Mouse (Mus musculus): Measurements from ENCODE around the gene Cfap61.

Cfap61 gene

GRCm38 (mm10) chr2:145944286-145944685 is 9.7 kb downstream of the Cfap61 start:
- TF ChIP-seq CTCF (conservative IDR thresholded peaks at IDR 0.05; ENCODE audit: low read length) = no peak
- no peak for TF ChIP-seq POU5F1 (IDR thresholded peaks at IDR 0.05; ENCODE audit: borderline replicate concordance, low read length)
- TF ChIP-seq NANOG (IDR thresholded peaks at IDR 0.05; ENCODE audit: borderline replicate concordance, low read length) = no peak
- H3K27me3 ChIP-seq (ENCODE audit: insufficient read depth, low read length) = no peaks in the 10 kb centered on the region
- no peaks in the 10 kb centered on the region for H3K4me1 ChIP-seq (replicated peaks; ENCODE audit: low read depth, low read length)

GRCm38 (mm10) chr2:145948402-145948954 is 13.9 kb downstream of the Cfap61 start:
- no peak for TF ChIP-seq CTCF (conservative IDR thresholded peaks at IDR 0.05; ENCODE audit: low read length)
- no peak for TF ChIP-seq POU5F1 (IDR thresholded peaks at IDR 0.05; ENCODE audit: borderline replicate concordance, low read length)
- TF ChIP-seq NANOG (IDR thresholded peaks at IDR 0.05; ENCODE audit: borderline replicate concordance, low read length) = no peak

More at GRCm38 (mm10) chr2:145944286-145944685, 9.7 kb downstream of the Cfap61 start:
- Histone ChIP-seq H3K9me3 (ENCODE audit: low read length) (no peaks in the 10 kb centered on the region), H3K36me3 (ENCODE audit: insufficient read depth, low read length) (no peaks in the 10 kb centered on the region), H3K4me3 (replicated peaks; ENCODE audit: low read length) (no peak overlapping the region)

GRCm38 (mm10) chr2:145949475-145950068 is 15.0 kb downstream of the Cfap61 start:
- Histone ChIP-seq H3K9me3 (ENCODE audit: low read length) (peaks cover under 1% of the 10 kb centered on the region; the same call in 1 of the 2 replicates), H3K27me3 (ENCODE audit: insufficient read depth, low read length) (0 out of 2 replicates have a peak, but pooled peaks cover 2% of the 10 kb centered on the region), H3K36me3 (ENCODE audit: insufficient read depth, low read length) (no peaks in the 10 kb centered on the region), H3K4me3 (replicated peaks; ENCODE audit: low read length) (no peak overlapping the region), H3K4me1 (replicated peaks; ENCODE audit: low read depth, low read length) (no peaks in the 10 kb centered on the region)
- TF ChIP-seq NANOG (IDR thresholded peaks at IDR 0.05; ENCODE audit: borderline replicate concordance, low read length) (no peak), POU5F1 (IDR thresholded peaks at IDR 0.05; ENCODE audit: borderline replicate concordance, low read length) (no peak), CTCF (conservative IDR thresholded peaks at IDR 0.05; ENCODE audit: low read length) (no peak)

More at GRCm38 (mm10) chr2:145948402-145948954, 13.9 kb downstream of the Cfap61 start:
- no peak overlapping the region for H3K4me3 ChIP-seq (replicated peaks; ENCODE audit: low read length)
- H3K4me1 ChIP-seq (replicated peaks; ENCODE audit: low read depth, low read length) = no peaks in the 10 kb centered on the region
- H3K27me3 ChIP-seq (ENCODE audit: insufficient read depth, low read length) = 0 out of 2 replicates have a peak, but pooled peaks cover 2% of the 10 kb centered on the region
- H3K36me3 ChIP-seq (ENCODE audit: insufficient read depth, low read length) = no peaks in the 10 kb centered on the region
- H3K9me3 ChIP-seq (ENCODE audit: low read length) = no peaks in the 10 kb centered on the region

GRCm38 (mm10) chr2:145950239-145950638 is 15.7 kb downstream of the Cfap61 start:
- Histone ChIP-seq H3K4me1 (replicated peaks; ENCODE audit: low read depth, low read length) (no peaks in the 10 kb centered on the region), H3K27me3 (ENCODE audit: insufficient read depth, low read length) (0 out of 2 replicates have a peak, but pooled peaks cover 2% of the 10 kb centered on the region), H3K4me3 (replicated peaks; ENCODE audit: low read length) (no peak overlapping the region), H3K36me3 (ENCODE audit: insufficient read depth, low read length) (no peaks in the 10 kb centered on the region), H3K9me3 (ENCODE audit: low read length) (peaks cover 7% of the 10 kb centered on the region)
- TF ChIP-seq CTCF (conservative IDR thresholded peaks at IDR 0.05; ENCODE audit: low read length) (no peak), POU5F1 (IDR thresholded peaks at IDR 0.05; ENCODE audit: borderline replicate concordance, low read length) (no peak), NANOG (IDR thresholded peaks at IDR 0.05; ENCODE audit: borderline replicate concordance, low read length) (no peak)

GRCm38 (mm10) chr2:145952726-145953125 is 18.1 kb downstream of the Cfap61 start:
- TF ChIP-seq CTCF (conservative IDR thresholded peaks at IDR 0.05; ENCODE audit: low read length) (no peak), POU5F1 (IDR thresholded peaks at IDR 0.05; ENCODE audit: borderline replicate concordance, low read length) (no peak), NANOG (IDR thresholded peaks at IDR 0.05; ENCODE audit: borderline replicate concordance, low read length) (no peak)
- no peaks in the 10 kb centered on the region for H3K36me3 ChIP-seq (ENCODE audit: insufficient read depth, low read length)
- no peaks in the 10 kb centered on the region for H3K4me1 ChIP-seq (replicated peaks; ENCODE audit: low read depth, low read length)
- 0 out of 2 replicates have a peak, but pooled peaks cover 5% of the 10 kb centered on the region for H3K27me3 ChIP-seq (ENCODE audit: insufficient read depth, low read length)
- H3K4me3 ChIP-seq (replicated peaks; ENCODE audit: low read length) = no peak overlapping the region
- peaks cover 9% of the 10 kb centered on the region for H3K9me3 ChIP-seq (ENCODE audit: low read length)

GRCm38 (mm10) chr2:145955844-145956243 is 21.3 kb downstream of the Cfap61 start:
- no peaks in the 10 kb centered on the region for H3K4me1 ChIP-seq (replicated peaks; ENCODE audit: low read depth, low read length)
- no peaks in the 10 kb centered on the region for H3K36me3 ChIP-seq (ENCODE audit: insufficient read depth, low read length)
- H3K4me3 ChIP-seq (replicated peaks; ENCODE audit: low read length) = no peak overlapping the region
- H3K27me3 ChIP-seq (ENCODE audit: insufficient read depth, low read length) = 0 out of 2 replicates have a peak, but pooled peaks cover 5% of the 10 kb centered on the region
- peaks cover 9% of the 10 kb centered on the region for H3K9me3 ChIP-seq (ENCODE audit: low read length)
- no peak for TF ChIP-seq POU5F1 (IDR thresholded peaks at IDR 0.05; ENCODE audit: borderline replicate concordance, low read length)
- no peak for TF ChIP-seq CTCF (conservative IDR thresholded peaks at IDR 0.05; ENCODE audit: low read length)
- no peak for TF ChIP-seq NANOG (IDR thresholded peaks at IDR 0.05; ENCODE audit: borderline replicate concordance, low read length)

GRCm38 (mm10) chr2:145956318-145956717 is 21.7 kb downstream of the Cfap61 start:
- TF ChIP-seq POU5F1 (IDR thresholded peaks at IDR 0.05; ENCODE audit: borderline replicate concordance, low read length) (no peak), NANOG (IDR thresholded peaks at IDR 0.05; ENCODE audit: borderline replicate concordance, low read length) (no peak), CTCF (conservative IDR thresholded peaks at IDR 0.05; ENCODE audit: low read length) (no peak)
- H3K4me1 ChIP-seq (replicated peaks; ENCODE audit: low read depth, low read length) = no peaks in the 10 kb centered on the region

GRCm38 (mm10) chr2:145957450-145957849 is 22.9 kb downstream of the Cfap61 start:
- Histone ChIP-seq H3K9me3 (ENCODE audit: low read length) (peaks cover 9% of the 10 kb centered on the region), H3K27me3 (ENCODE audit: insufficient read depth, low read length) (0 out of 2 replicates have a peak, but pooled peaks cover 3% of the 10 kb centered on the region), H3K4me1 (replicated peaks; ENCODE audit: low read depth, low read length) (no peaks in the 10 kb centered on the region), H3K4me3 (replicated peaks; ENCODE audit: low read length) (no peak overlapping the region), H3K36me3 (ENCODE audit: insufficient read depth, low read length) (no peaks in the 10 kb centered on the region)
- TF ChIP-seq POU5F1 (IDR thresholded peaks at IDR 0.05; ENCODE audit: borderline replicate concordance, low read length) = no peak
- peak; percentile 50 for TF ChIP-seq CTCF (conservative IDR thresholded peaks at IDR 0.05; ENCODE audit: low read length)

More at GRCm38 (mm10) chr2:145956318-145956717, 21.7 kb downstream of the Cfap61 start:
- peaks cover 9% of the 10 kb centered on the region for H3K9me3 ChIP-seq (ENCODE audit: low read length)
- H3K36me3 ChIP-seq (ENCODE audit: insufficient read depth, low read length) = no peaks in the 10 kb centered on the region
- H3K4me3 ChIP-seq (replicated peaks; ENCODE audit: low read length) = no peak overlapping the region
- H3K27me3 ChIP-seq (ENCODE audit: insufficient read depth, low read length) = 0 out of 2 replicates have a peak, but pooled peaks cover 5% of the 10 kb centered on the region

Measured in E14TG2a.4 (cell line).